Mouse (Mus musculus): ENCODE results near the gene Ankrd11. TPM values are rescaled to one million over a fixed set of nuclear protein-coding genes. Genes with fewer than 3 reads are reported as not detected.
"Not testable (repeated sequence)": the region's sequence is repeated elsewhere in the genome, so short reads cannot be mapped to it uniquely, and the experiment has no call there.

The Ankrd11 gene
- polyA plus RNA-seq, 2 experiments from 2014 or later, result 75.8 to 77.3 TPM

- no peak for ATAC-seq
Measured at GRCm38 (mm10) chr8:123039376-123040109, 2.5 kb downstream of the Ankrd11 start.

DNA sequence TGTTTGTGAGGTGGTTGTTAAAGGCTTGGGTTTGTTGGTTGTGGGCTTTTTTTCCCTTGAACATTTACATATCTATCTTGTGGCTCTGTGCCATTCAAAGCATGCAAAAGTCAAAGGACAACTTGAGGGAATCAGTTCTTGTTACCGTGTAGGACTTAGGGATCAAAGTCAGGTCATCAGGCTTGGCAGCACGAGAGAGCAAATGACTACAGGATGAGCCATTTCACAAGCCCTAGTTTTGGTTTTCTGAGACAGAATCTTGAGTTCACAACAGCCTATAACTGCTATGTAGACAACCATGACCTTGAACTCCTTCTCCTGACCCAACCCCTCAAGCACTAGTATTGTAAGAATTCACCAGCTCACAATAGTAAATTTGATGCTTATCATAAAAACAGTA is 3.7 kb downstream of the Ankrd11 start:
- no peak for ATAC-seq

- ATAC-seq, result no peak
Measured at GRCm38 (mm10) chr8:123037487-123037886, 4.6 kb downstream of the Ankrd11 start.

- peak; percentile 10 for ATAC-seq
Measured at GRCm38 (mm10) chr8:123036956-123037355, 5.1 kb downstream of the Ankrd11 start.

DNA sequence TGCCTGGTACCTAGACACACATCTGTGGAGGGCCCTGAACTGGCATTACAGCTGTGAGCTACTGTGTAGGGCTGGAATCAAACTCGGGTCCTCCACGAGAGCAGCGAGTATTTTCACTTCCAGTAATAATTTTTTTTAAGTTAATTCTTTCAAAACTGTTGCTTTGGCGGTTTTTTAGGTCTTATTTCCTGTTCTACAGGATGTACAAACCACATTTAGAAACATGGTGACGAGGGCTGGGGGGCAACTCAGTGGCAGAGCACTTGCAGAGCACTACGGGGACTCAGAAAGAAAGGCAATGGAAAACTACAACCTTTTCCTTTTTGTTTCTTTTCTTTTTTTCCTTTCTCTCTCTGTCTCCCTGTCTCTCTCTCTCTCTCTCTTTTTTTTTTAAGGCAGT is 7.9 kb downstream of the Ankrd11 start:
- ATAC-seq, result peak; percentile 65

- ATAC-seq, result no peak
Measured at GRCm38 (mm10) chr8:123033431-123033830, 8.6 kb downstream of the Ankrd11 start.

- peak; percentile 39 for ATAC-seq
Measured at GRCm38 (mm10) chr8:123032730-123033129, 9.3 kb downstream of the Ankrd11 start.

DNA sequence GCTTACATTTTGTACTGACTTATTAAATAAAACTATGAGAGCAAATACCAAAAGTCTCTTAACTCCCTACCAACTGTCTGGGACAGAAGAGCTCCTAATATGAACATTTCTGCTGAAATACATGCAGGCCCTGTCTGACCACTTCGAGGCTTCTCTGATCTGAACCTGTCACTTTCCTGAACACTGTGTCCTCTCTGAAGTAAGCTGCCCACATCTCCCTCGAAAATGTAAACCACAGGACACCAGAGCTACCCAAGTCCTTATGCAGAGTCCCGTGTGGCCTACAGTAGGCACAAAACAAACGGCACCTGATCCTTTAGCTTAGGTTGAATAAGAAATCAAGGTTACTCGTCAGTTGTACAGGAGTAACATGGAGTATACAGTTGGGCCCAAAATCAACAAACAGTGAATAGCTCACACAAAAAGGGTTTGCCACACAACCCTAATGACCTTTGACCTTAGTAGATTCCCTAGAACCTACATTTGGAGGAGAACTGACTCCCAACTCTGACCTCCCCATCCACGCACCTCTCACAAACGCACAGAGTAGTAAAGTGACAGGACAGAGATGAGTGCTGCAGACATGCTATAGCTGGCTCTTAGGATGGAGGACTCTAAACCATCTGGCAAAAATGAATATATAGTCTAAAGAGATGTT is 10.6 kb downstream of the Ankrd11 start:
- no peak for ATAC-seq

- not testable (repeated sequence) for ATAC-seq
Measured at GRCm38 (mm10) chr8:123030091-123030490, 12.0 kb downstream of the Ankrd11 start.

GRCm38 (mm10) chr8:123027786-123028185 is 14.3 kb downstream of the Ankrd11 start:
- peak; percentile 47 for ATAC-seq

GRCm38 (mm10) chr8:123025951-123026351 is 16.1 kb downstream of the Ankrd11 start:
- peak; percentile 57 for ATAC-seq

GRCm38 (mm10) chr8:123024226-123024625 is 17.9 kb downstream of the Ankrd11 start:
- no peak for ATAC-seq

DNA sequence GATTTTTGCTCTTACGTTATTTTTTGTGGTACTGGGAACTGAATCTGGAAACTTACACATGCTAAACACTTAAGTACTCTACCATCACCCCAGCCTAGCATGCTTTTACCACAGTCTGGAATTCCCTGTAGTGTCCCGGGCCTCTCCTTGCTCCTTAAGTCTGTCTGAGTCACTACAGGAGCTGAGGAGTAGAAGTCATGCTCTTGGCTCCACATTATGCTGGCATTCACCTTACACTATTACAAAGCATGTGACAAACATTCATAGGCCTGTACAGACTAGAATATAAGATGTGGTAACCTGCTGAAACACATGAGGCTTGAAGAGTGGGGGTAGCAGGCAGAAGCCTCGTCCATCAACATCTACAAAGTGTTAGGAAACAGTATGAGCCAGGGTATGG is 19.4 kb downstream of the Ankrd11 start:
- ATAC-seq, result no peak

GRCm38 (mm10) chr8:123021259-123021658 is 20.8 kb downstream of the Ankrd11 start:
- ATAC-seq, result no peak

- no peak for ATAC-seq
Measured at GRCm38 (mm10) chr8:123020859-123021258, 21.2 kb downstream of the Ankrd11 start.

DNA sequence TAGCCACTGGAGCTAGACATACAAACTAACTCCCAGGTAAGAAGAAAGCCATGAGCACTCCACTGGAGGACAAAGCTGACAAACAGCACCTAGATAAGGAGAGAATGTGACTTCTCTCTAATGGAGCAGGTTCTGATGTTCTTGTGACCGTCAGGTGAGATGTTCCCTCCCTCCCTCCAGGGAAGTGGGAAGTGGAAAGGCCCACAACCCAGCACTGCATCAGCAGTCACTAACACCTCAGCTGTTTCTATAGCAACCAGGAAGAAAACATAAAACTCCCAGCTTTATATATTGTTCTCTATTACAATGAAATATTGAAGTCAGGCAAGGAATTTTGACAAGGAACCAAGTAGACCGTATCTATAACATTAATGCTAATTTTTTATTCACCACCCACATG is 22.0 kb downstream of the Ankrd11 start:
- ATAC-seq, result no peak

DNA sequence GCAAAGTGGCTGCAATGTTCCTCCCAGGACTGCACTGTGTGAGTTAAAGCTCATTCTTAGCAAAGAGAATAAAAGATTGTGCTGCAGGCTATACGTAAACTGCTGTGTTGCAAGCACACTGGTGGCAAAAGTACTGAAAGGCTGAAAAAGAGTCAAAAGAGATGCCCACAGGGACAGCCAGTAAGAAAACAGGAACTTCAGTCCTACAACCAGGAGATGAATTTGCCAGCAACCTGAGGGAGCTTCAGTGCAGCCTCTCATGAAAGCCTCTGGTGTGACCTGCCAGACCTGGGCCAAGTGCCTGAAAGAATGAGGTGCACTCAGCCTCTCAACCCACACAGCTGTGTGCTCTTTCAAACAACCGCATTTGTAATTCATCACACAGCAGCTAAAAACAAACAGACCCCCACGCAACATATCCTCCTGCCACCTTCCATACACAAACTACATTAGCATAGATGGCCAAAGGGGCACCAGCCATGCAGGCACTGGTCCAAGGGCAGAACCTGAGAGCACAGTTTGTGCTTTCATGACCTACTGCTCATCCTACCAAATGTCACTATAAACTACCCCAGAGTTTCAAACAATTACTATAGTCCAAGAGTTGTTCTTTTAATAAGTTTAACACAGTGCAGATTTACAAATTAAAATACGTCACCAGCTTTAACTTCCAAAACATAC is 23.5 kb downstream of the Ankrd11 start:
- ATAC-seq, result no peak

- no peak for ATAC-seq
Measured at GRCm38 (mm10) chr8:123017143-123017542, 24.9 kb downstream of the Ankrd11 start.

GRCm38 (mm10) chr8:123015074-123015473 is 27.0 kb downstream of the Ankrd11 start:
- peak; percentile 61 for ATAC-seq

DNA sequence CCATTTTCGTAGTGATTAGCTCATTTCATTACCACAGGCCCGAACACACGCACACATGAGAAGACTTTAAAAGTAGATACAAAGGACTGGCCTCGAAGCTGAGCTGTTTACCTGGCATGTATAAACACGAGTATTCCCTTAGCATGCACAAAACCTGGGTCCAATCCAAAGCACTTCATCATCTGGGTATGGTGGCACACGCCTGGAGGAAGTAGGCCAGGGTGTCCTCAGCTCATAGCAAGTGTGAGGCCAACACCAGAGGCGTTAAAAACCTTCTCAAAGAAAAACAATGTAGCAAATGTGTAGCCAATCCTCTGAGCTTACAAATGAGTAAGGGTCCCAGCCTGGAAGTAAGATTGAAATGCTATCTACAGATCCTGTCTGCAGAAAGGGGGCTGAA is 27.6 kb downstream of the Ankrd11 start:
- peak; percentile 16 for ATAC-seq

DNA sequence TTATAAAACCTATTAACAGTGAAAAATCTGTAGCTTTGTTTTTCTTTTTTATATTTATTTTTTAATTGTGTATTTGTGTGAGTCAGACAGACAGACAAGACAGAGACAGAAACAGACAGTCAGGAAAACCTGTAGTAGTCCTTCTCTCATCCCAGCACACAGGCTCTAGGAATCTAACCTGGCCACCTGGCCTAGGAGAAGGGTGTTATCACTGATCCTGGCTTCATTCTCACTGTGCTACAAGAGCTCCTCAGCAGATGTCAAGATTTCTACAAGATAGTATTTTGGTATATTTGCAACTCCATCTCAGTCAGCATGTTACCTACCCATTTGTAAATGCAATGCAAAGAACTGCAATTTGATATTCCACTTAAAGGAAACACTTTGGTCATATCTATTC is 30.8 kb downstream of the Ankrd11 start:
- no peak for ATAC-seq

- no peak for ATAC-seq
Measured at GRCm38 (mm10) chr8:123005805-123006204, 36.3 kb downstream of the Ankrd11 start.

DNA sequence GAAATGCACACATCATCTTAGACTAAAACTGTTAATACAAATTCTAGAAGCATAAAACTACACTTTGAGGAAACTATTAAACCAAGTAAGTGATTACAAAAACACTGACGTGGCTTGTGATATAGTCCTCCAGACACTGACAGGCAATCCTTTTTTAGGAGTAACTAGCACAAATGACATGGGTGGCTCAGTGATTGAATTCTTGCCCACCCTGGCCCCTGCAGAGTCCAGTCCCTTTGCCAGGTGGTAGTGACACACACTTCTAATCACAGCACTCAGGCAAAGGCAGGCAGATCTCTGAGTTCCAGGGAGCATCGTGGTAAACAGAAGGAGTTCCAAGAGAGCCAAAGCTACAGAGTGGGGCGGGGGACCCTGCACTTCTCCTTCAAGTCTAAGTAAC is 36.7 kb downstream of the Ankrd11 start:
- no peak for ATAC-seq
